Mouse (Mus musculus) frontal cortex, postnatal 10 days (tissue): ENCODE measurements around the gene Ttc26.
A peak's percentile ranks its signal among the peaks of the same experiment; 100 is the strongest.

Experiments used
- DNase-seq, 2 experiments: peaks; one replicate each; pipeline ENCODE4 v3.0.0; 2022; ENCODE audit warnings: low spot score in 2 of 2, mixed read lengths in 1 of 2

The Ttc26 gene

DNA sequence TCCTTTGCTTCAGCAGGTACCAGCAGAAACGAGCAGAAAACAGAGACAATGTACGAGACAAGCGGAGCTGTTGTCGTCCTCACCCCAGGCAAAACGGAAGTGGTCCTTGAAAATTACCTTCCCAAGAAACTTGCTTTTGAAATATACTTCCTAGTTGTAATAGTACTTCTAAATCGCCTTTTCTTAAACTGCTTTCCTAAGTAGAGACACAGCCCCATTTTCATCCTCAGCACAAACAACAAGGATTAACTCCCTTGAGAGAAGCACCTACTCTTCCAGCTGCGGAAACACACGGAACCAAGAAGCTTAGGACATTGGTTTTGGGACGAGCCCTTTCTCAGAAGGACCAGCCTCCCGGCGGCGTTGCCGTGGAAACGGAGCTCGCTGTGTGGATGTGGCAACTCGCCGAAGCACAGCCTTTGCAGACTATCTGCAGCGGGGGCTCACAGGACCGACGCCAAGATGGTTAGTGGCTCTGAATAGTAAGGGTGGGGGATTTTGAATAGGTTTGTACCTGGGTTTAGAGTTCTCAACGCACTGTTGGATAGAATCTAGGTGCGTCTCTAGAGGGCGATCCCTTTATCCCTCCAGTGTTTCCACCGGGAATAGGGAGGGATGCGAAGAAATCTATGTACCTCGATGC, at the start of gene Ttc26:
Gene Ttc26 (plus strand): TSS at position 341 of the 643 bp plus-strand sequence.
- peak; percentile 73 to 83 for DNase-seq

DNA sequence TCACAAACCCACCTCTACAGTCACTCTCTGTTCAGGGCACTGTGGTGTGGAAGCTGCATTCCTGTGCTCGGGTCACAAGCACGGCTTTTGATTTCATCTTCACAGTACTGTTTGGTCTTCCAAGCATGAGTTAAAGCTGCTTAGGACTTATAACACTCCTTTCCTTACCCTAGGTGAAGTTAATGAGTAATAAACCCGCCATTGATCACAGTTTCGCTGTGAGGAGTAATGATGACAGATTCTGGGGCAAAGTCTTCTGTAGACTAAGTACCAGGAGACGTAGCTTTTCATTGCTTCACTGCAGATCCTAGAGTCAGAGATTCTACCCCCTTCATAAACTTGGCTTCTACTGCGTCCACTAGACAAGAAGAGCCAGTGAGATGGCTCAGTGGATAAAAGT, 46.0 kb upstream of the Ttc26 start:
- DNase-seq: no peak

DNA sequence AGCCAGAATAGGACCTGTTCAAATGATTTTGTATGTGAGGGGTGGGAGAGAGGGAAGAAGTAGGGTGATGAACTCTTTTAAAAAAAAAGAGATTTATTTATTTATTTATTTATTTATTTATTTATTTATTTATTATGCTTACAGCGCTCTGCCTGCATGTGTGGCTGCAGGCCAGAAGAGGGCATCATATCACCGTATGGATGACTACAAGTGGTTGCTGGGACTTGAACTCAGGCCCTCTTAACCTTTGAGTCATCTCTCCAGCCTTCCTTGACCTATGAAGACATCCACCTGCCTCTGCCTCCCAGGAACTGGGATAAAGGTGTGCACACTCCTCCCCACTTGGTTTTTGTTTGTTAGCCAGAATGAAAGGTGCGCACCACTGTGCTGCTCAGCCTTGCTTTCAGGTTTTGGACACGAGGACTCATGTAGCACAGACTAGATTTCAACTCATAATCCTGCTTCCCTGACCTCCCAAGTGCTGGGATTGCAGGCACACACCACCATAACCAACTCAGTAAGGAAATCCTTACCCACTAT, 44.0 kb upstream of the Ttc26 start:
- no peak for DNase-seq

DNA sequence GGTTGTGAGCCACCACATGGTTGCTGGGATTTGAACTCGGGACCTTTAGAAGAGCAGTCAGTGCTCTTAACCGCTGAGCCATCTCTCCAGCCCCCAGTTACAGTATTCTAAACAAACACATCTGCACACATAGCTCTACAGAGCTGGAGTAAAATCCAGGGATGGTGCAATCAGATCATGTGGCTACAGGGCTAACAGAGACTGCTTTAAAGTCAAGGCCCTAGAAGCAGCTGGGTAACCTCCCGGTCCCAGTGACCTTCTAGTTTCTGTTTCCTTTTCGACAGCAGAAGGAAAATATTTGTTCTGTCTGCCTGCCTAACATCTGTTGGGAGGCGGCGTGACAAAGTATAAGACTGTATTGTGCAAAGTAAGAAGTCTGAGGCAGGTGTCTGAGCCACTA, 43.3 kb upstream of the Ttc26 start:
- no peak for DNase-seq

DNA sequence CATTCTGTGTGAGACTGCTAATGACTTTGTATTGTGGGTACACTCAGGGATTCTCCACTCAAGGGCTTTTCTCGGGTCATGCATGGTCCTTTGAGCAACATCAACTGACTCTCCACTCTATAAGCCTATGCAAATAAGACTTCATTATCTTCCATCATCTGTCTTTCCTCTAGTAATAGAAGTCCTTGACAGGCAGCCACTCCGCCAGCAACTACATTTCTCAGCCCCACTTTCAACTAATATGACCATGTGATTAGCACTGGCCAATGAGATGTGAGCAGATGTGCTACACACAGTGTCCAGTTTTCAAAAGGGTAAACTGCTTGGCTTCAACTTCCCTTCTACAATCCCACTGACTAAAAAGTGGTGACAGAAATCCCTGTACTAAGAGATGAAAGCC, 42.2 kb upstream of the Ttc26 start:
- no peak for DNase-seq

DNA sequence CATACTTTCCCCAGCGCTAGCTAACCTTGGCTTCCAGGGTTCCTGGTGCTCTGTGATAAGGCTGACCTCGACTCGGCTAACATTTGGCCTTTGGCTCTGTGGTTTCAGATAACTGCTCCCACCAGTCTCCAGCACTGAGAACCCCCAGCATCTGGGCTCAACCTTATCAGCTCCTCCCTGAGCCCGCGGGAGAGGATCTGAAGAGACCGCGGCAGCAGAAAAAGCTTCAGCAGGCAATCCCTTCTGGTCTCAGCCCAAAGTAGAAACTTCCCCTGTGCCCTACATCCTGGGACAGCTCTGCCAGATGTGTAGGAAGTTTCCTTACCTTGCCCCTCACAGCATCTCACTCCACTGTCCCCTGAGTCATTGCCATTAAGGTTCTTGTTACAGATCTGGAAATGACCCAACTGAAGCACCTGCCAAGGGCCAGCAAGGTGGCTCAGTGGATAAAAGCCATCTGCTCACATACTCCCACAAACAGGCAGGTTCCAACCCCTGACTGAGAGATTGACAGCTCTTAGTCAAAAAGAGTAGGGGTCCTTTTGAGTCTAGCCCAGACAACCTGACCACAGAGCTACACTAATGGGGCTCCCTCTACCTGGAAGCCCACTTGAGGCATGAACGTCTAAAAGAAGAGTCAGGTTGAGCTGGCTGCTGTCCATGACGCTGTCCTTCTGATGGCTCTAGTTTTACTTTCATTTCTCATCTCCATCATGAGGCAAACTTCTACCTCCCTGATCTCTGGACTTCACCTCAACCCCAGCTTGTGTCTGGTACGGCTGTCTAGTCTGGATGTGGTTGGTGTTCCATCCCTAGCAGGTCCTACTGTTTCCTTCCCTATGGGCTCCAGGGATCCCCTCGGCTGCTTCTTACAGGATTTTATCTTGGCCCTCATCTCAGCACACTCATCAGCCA, 39.3 kb upstream of the Ttc26 start:
- no peak for DNase-seq

DNA sequence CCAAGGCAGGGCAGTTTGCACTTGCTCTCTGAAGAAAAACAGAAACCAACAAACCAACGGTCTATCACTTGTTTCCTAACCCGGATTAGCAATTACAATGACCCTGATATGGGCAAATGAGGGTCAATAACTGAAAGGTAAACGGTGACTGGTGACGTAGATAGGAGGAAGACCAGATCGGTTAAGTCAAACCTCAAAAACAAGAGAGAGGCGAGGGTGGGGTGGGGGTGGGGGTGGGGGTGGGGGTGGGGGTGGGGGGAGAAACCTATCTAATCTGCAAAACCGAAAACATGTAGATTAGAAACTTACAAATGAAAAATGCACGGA, 38.6 kb upstream of the Ttc26 start:
- no peak for DNase-seq

DNA sequence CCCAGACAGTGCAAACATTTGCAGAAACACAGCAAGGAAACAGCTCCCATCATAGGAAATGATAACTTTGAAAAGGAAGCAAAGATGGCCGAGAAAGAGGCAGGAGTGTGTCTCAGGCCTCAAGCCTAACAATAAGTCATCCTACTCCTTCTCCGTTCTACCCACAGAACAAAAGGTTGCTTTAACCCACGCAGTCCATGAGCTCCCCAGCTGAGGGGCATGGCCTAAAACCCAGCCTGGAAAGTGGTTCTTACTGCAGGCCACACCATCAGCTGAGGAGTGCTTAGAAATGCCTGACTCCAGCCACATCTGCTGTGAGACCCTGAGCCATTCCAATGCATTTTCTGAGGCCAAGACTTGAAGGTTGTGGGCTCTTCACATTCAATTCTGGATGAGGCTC, 37.7 kb upstream of the Ttc26 start:
- no peak for DNase-seq

DNA sequence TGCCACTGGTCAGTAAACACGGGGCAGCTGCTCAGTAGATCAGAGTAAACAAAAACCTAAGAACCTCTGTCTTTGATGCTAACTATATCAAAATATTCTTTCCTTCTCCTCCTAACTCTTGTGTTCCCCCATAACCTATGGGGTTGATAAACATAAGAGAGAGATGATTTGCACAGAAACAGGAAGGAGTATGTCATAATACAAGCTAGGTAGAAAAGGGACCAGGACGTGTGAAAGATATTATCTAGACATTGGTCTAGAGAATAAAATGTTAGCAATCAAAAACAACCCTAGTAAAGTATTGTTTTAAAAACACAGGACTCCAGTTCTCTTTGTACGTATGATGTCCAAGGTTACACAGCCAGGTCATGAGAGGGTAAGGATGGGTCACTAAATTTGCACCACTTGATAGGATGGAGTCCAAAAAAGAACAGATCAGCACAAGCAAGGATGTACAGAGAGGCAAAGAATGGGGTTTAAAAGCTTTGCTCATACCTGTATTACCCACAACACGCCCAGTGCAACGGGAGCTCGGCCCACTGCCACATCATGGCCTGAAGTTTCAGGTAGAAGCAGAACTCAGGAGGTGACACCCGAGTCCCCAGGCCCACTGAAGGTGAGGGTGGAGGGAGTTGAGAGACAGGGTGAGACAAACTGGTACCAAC, 37.1 kb upstream of the Ttc26 start:
- DNase-seq: no peak

DNA sequence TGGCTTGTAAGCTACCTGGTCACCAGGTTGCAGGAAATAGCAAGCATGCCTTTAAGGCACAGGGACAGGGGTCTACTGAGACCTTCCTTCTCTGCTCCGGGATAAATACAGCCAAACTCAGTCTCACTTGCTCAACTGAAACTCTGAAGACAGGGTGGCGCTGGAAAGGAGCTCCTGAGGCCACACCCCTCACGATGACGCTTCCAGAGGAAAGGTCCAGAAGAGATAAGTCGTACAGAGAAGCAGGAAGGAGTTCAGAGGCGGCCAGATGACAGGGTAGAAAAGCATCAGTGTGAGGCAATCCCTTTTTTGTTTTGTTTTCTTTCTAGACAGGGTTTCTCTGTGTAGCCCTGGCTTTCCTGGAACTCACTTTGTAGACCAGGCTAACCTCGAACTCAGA, 35.5 kb upstream of the Ttc26 start:
- no peak for DNase-seq

DNA sequence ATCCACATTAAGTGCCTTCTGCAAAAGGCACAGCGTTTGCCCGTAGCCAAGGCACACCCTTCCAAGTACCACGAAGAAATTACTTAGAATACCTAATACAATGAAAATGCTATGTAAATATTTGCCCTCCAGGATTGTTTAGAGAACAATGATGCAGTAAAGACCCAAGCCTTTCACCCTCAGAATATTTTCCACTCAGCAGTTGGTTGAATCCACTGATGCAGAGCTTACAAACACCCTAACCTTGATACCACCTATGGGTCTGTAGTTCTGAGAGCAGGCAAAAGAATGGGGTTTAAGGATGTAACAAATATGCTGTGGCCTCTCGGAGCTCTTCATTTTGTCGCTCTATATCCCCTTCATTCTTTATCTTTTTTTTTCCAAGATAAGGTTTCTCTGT, 33.4 kb upstream of the Ttc26 start:
- DNase-seq: no peak

DNA sequence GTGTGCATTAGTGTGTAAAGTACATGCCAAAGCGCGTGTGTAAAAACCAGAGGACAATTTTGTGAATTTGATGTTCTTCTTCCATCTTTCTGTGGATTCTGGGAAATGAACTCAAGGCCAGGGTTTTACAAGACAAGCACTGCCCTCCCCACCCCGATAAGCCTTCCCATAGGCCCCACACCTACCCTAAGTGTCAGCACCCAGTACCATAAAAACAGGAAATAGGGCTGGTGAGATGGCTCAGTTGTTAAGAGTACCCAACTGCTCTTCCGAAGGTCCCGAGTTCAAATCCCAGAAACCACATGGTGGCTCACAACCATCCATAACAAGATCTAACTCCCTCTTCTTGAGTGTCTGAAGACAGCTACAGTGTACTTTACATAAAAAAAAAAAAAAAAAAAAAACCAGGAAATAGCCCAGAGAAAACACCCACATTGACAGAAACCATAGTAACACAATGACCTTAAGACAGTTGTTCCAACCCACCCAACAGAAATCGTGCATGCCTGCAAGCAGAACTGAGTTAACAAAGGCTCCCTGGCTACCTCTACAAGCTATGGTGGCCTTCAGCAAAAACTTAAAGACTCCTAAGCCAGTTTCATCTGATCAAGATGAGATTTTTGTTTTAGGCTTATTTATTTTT, 32.3 kb upstream of the Ttc26 start:
- no peak for DNase-seq

DNA sequence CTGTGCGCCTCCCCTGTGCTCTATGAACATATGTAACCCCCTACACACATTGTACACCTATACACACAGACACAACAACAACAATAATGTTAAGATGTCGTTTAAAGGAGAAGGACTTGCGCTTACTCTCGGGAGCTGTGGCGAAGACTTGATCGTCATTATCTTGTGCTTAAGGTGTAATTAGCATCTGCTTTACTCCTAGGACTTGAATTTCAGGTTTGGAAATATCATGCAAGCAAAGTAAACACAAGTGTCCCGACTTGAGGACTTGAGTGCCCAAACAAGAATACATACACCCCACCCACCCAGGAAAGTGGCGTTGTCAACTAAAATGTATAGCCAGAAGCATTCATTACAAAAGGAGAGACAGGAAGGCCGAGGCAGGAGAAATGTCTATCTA, 31.5 kb upstream of the Ttc26 start:
- no peak for DNase-seq

DNA sequence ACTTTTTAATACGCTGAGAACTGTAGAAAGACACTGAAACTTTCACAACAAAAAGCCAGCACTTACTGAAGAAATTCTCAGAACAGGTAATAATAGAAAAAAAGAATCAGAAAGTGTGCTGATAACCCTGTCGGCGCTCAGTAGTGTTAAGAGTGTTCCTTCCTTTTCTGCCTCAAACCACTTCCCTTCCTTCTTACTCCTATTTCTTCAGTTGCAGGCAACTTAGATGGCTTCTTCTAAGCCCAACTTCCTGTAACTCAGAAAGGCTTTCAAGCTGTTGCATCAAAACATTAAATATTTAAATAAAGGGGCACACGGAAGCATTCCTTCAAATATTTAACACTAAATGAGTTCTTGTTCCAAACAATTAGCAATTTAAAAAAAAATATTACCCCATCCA, 29.3 kb upstream of the Ttc26 start:
- DNase-seq: no peak

DNA sequence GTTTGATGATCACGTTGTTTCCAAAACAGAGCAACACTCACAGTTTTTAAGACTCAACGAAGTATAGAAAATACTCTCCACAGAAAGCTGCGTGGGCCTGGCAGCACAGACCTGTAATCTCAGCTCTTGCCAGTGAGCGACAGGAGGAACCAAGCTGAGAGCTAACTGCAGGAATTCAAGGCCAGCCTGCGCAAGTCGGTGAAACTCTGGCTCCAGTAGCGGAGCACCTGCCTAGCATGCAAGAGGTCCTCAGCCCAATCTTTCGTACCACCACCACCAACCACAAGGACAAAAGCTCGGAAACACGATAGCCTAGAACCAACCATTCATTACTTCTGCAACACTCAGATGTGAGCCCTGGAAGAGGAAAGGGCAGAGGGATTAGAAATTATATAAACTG, 28.8 kb upstream of the Ttc26 start:
- no peak for DNase-seq

DNA sequence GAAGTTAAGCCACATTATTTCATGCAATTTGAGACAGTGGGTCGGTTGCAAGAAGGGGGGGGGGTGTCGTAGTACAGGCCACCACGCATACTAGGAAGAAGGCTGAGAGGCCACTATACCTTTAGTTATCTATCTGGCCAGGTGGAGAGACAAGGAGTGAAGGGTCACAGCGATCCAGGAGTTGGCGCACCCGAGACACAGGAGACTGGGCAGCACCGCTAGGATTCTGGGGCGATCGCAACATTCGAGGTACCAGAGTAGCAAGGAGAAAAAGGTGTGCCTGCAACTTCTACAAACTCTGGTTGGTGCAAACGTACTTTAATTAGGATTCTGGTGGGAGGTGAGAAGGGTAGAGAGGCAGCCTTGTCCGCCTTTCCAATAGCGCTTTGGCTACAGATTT, 28.1 kb upstream of the Ttc26 start:
- DNase-seq: no peak

DNA sequence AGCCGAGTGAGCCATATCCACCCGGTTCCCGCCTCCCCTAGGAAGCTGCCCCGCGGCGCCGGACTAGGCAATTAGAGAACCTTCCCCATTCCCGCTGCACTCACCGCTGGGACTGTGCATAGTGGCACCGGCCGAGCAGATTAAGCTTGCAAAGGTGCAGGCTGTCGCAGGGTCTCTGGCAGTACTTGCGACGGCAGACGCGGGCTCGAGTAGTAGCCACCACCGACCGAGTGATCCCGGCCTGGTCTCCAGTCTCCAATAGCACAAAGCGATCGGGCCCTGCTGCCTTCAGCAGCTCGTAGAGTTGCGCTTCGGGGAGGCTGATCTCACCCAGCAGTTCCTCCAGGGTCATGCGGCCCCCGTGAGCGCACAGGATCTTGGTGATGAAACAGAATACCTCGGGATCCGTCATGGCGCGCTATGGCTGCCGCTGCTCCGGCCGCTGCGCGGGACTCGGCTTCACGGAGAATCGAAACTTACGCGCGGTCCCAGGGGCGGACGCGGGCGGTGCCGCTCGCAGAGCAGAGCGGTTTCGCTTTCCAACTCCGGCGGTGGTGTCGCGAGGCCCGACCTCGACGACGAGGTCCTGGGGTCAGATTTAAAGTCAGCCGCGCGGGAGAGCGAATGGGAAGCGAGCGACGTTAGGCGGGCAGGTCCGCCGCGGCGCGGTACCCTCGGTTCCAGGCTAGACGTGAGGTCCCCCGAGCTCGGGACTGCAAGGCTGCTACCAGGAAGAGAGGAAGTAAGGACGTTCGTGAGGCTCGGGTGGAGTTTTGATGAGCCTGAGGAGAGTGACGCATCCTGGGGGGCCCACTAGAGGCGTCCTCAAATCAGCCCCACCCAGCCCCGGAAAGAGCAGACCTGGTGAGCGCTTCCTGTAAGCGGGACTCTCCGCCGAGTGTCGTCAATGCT, 27.2 kb upstream of the Ttc26 start, which contains the start of gene Zc3hav1:
Gene Zc3hav1 (minus strand): TSS at position 793 of the 912 bp plus-strand sequence.
- peak; percentile 18 to 32 for DNase-seq

DNA sequence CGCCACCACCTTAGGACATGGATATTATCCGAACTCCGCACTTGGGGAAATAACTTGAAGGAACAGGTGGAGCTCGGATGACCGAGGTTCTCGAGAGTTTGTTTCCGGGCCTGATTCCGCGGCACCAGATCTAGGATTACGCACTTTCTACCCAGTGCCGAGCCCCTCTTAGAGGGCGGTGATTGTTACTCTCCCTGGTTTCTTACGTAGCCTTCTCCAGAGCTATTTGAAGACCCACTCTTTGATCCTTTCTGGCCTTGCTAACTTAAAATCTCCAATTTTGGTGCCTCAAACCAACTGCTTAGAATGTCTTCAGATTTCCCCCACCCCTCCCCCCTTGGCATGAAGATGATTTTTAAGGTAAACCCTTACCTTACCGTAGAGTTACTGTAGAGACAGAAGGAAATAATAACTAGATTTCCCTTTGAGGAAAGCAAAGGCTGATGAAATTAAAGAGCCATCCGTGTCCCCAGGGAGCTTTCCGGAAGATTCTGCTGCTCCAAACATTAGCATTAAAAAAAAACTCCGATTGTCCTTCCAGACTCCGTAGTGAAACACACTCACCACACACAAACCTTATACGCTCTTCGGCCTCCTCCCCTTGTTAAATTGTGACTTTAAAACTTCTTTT, 26.4 kb upstream of the Ttc26 start:
- DNase-seq: no peak

DNA sequence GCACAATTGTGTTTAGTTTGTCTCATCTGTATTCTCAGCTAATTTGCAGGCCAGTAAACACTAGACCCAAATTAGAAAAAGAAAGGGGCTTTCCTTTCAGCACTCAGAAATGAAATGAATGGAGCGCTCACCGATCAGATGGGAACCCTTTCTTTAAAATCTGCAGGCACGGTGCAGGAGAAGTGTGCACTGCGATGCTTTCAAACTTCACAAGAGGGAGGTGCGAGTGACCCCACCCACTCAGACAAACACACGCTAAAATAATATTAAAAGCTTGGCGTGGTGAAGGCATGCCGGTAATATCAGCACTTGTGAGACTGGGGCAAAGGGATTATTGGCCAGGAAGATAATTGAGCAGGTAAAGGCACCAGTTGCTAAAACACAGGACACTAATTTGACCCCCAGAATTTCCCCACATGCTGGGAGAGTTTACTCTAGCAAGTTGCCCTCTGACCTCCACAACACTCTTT, 25.9 kb upstream of the Ttc26 start:
- DNase-seq: no peak

DNA sequence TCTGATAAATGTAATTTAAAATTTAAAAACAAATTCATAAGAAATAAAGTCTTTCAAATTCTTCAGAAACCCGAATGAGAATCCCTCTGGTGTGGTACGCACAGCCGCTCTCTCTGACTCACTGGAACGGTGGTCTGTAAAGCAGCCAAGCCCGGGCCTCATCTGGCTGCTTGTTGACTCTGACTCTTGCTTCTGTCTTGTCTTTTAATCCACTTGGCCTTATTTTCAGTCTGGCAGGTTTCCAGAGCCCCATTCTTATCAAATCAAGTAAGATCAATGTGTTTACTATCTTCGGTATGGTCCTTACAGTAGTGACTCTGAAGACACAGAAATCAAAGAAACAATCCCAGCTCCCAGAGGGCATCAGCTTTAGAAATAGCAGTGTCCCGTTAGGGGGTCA, 25.4 kb upstream of the Ttc26 start:
- no peak for DNase-seq
